Mouse (Mus musculus) cerebellum, postnatal 36 days (tissue): ENCODE measurements at regions not wholly inside any gene's neighbourhood (a gene's known extent, or its start where the extent isn't known, plus 50 kb on each side); places are given as distances from the start of the nearest gene placed in this dataset.
A peak's percentile ranks its signal among the peaks of the same experiment; 100 is the strongest.

Experiments
- DNase-seq, 2 experiments: peaks; one replicate each; pipeline ENCODE4 v3.0.0; 2021 to 2022; ENCODE audit warnings: mixed read lengths in 2 of 2

GRCm38 (mm10) chr12:39086285-39086684, 307.1 kb downstream of the Etv1 start:
- DNase-seq = no peak

GRCm38 (mm10) chr12:39094638-39095230, 315.6 kb downstream of the Etv1 start:
- no peak for DNase-seq

- DNase-seq = no peak
Measured at GRCm38 (mm10) chr12:39123391-39124095, 344.4 kb downstream of the Etv1 start.

- DNase-seq = no peak
Measured at GRCm38 (mm10) chr12:39154689-39155088, 375.5 kb downstream of the Etv1 start.

- DNase-seq = no peak
Measured at GRCm38 (mm10) chr12:39176958-39177357, 397.8 kb downstream of the Etv1 start.

- no peak for DNase-seq
Measured at GRCm38 (mm10) chr12:39224073-39224472, 444.9 kb downstream of the Etv1 start.

- no peak for DNase-seq
Measured at GRCm38 (mm10) chr12:39256605-39257004, 477.4 kb downstream of the Etv1 start.

- DNase-seq = no peak
Measured at GRCm38 (mm10) chr12:39257571-39257970, 478.4 kb downstream of the Etv1 start.

- peak; percentile 29 to 47 for DNase-seq
Measured at GRCm38 (mm10) chr12:39289676-39290075, 510.5 kb downstream of the Etv1 start.

GRCm38 (mm10) chr12:39301351-39302212, 522.4 kb downstream of the Etv1 start:
- DNase-seq = no peak

GRCm38 (mm10) chr12:39302213-39302591, 523.0 kb downstream of the Etv1 start:
- no peak for DNase-seq

- DNase-seq = no peak
Measured at GRCm38 (mm10) chr12:39307746-39308145, 528.6 kb downstream of the Etv1 start.

GRCm38 (mm10) chr12:39309905-39310304, 530.7 kb downstream of the Etv1 start:
- DNase-seq = no peak

GRCm38 (mm10) chr12:39317229-39317628, 538.0 kb downstream of the Etv1 start:
- DNase-seq = peak; percentile 98

GRCm38 (mm10) chr12:39321453-39321852, 542.3 kb downstream of the Etv1 start:
- no peak for DNase-seq

GRCm38 (mm10) chr12:39326157-39326556, 547.0 kb downstream of the Etv1 start:
- DNase-seq = peak; percentile 93 to 97

GRCm38 (mm10) chr12:39326668-39327299, 547.6 kb downstream of the Etv1 start:
- peak; percentile 32 to 57 for DNase-seq

GRCm38 (mm10) chr12:39328377-39328776, 549.2 kb downstream of the Etv1 start:
- DNase-seq = no peak

GRCm38 (mm10) chr12:39339101-39339538, 559.9 kb downstream of the Etv1 start:
- DNase-seq = peak; percentile 24 to 70

- peak; percentile 98 to 99 for DNase-seq
Measured at GRCm38 (mm10) chr12:39341751-39342271, 562.6 kb downstream of the Etv1 start.

GRCm38 (mm10) chr12:39342327-39342726, 563.1 kb downstream of the Etv1 start:
- DNase-seq = peak; percentile 61 to 71

- peak; percentile 37 to 59 for DNase-seq
Measured at GRCm38 (mm10) chr12:39371480-39372245, 592.5 kb downstream of the Etv1 start.
